Mouse (Mus musculus): ENCODE measurements around the gene Morn2. TPM values are rescaled to one million over a fixed set of nuclear protein-coding genes. Genes with fewer than 3 reads are reported as not detected.
"Not testable (repeated sequence)": the region's sequence is repeated elsewhere in the genome, so short reads cannot be mapped to it uniquely, and the experiment has no call there.

The Morn2 gene
- total RNA-seq (2015) (8.9 and 13.4 TPM in 2 replicates), total RNA-seq (2017) (7.1 and 14.9 TPM in 2 replicates)

- peak; percentile 98 for ATAC-seq (replicated peaks; ENCODE audit: poor library complexity)
Measured at GRCm38 (mm10) chr17:80290074-80290657, at the start of gene Morn2, which contains the start of gene Dhx57. Gene Morn2, plus strand, starts transcription at chr17:80290203. Gene Dhx57, minus strand, starts transcription at chr17:80290476.

- ATAC-seq (replicated peaks; ENCODE audit: poor library complexity): no peak
Measured at GRCm38 (mm10) chr17:80241594-80241993, 48.4 kb upstream of the Morn2 start.

- ATAC-seq (replicated peaks; ENCODE audit: poor library complexity): no peak
Measured at GRCm38 (mm10) chr17:80243116-80243515, 46.9 kb upstream of the Morn2 start.

GRCm38 (mm10) chr17:80252757-80253525, 37.1 kb upstream of the Morn2 start:
- ATAC-seq (replicated peaks; ENCODE audit: poor library complexity): peak; percentile 64

DNA sequence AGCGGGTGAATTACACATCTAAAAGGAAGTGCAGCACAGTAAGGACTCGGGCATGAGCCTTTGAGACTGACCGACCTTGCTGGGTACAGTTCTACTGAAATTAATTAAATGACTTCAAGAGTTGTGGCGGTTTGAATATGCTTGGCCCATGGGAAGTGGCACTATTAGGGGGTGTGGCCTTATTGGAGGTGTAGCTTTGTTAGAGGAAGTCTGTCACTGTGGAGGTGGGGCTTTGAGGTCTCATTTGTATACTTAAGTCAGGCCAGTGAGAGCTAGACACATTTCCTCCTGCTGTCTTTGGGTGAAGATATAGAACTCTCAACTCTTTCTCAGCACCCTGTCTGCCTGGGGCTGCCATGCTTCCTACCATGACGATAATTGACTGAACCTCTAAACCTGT, 35.6 kb upstream of the Morn2 start:
- ATAC-seq (replicated peaks; ENCODE audit: poor library complexity): no peak

- ATAC-seq (replicated peaks; ENCODE audit: poor library complexity): peak; percentile 23; the same call in 1 of the 2 replicates
Measured at GRCm38 (mm10) chr17:80255208-80255607, 34.8 kb upstream of the Morn2 start.

DNA sequence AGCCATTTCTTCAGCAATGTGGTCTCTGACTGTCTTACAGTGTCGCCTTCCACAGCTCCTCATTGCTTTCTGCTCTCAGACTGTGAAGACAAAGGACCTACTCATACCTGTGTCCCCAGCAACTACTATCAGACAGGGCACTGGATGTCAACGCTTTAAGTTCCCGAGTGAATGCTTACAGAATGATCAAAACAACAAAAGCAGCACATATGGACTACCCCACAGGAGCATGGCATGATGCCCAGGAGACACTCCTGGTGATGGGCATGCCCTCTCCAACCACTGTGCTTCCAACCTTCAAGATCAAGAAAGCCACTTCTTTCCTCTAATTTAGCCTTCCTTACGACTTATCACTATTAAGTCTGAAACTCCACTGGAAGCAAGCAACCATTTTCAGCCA, 22.9 kb upstream of the Morn2 start:
- ATAC-seq (replicated peaks; ENCODE audit: poor library complexity): no peak

- ATAC-seq (replicated peaks; ENCODE audit: poor library complexity): no peak
Measured at GRCm38 (mm10) chr17:80268151-80268550, 21.9 kb upstream of the Morn2 start.

GRCm38 (mm10) chr17:80270622-80271021, 19.4 kb upstream of the Morn2 start:
- not testable (repeated sequence) for ATAC-seq (replicated peaks; ENCODE audit: poor library complexity)

DNA sequence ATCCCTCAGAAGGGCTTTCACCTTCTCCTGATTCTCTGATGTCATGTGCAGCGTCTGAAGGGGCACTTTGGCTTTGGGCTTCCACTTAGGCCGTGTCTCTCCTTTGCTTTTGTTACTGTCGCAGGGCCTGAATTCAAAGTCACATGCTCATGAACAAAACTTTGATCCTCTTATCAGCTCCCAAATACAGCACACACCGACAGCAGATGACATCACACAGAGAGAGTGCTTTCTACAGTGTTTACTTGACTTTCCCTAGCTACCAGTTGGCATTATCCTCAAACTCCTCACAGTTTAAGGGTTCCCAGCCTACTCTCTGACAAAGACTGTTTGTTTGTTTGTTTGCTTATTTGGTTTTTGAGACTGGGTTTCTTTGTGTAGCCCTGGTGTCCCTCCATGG, 11.7 kb upstream of the Morn2 start:
- ATAC-seq (replicated peaks; ENCODE audit: poor library complexity): no peak

- ATAC-seq (replicated peaks; ENCODE audit: poor library complexity): no peak
Measured at GRCm38 (mm10) chr17:80279340-80280070, 10.5 kb upstream of the Morn2 start.

- peak; percentile 23; the same call in 1 of the 2 replicates for ATAC-seq (replicated peaks; ENCODE audit: poor library complexity)
Measured at GRCm38 (mm10) chr17:80284446-80284845, 5.6 kb upstream of the Morn2 start.

GRCm38 (mm10) chr17:80288012-80288411, 2.0 kb upstream of the Morn2 start:
- ATAC-seq (replicated peaks; ENCODE audit: poor library complexity): no peak

DNA sequence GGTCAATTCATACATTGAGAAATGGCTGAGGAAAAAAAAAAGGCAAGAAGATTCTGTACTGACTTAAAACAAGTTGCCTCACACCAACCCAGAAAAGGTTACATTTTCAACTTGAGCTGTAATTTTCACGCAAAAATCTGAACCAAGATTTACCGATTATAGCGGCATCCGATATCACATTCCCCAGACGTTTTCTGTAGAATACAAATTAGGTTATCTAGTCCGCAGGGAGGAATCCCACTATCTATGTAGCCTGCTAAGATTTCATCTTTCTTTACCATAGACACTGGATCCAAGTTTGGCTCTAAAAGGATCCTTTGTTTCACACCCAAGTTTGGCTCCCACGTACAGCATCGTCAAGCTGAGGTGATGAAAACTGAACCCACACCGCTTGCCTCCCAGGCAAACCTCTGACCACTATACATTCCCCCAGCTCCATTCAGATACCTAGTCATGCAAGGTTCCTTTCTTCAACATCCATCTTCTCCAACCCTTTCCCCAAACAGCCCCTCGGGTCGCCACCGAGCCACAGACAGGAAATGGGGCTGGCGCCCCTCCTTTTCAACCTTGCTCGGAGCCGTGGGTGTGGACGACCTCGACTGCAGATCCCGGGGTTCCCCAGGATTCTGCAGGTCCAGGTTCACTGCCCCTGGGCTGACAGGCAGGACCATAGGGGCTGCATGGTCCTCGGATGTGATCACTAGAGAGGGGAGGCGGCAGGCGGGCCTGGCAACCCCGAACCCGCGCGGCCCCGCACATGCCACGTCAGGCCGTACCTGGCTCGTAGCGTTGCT, 526 bp upstream of the Morn2 start:
- peak; percentile 6; the same call in 1 of the 2 replicates for ATAC-seq (replicated peaks; ENCODE audit: poor library complexity)

GRCm38 (mm10) chr17:80291148-80291547, 1.1 kb downstream of the Morn2 start:
- ATAC-seq (replicated peaks; ENCODE audit: poor library complexity): peak; percentile 59

GRCm38 (mm10) chr17:80295258-80295657, 5.3 kb downstream of the Morn2 start:
- ATAC-seq (replicated peaks; ENCODE audit: poor library complexity): 0 out of 2 replicates have a peak, but pooled peaks have one; percentile 52

DNA sequence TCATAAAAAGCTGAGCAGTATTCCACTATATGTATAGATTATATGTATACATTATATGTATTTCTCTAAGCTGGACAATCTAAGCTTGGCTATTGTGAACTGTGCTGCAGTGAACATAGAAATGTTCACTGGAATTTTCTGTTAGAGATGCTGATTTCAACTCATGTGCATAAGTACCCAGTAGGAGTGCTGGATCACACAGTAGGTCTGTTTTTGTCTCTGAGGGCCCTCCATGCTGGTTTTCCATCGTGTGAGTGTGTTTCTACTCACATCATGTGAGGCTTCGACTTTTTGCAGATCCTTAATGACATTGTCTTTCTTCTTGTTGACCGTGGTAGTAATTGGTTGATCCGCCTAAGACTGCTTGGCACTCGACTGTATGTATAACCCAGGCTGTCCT, 8.8 kb downstream of the Morn2 start:
- no peak for ATAC-seq (replicated peaks; ENCODE audit: poor library complexity)

- ATAC-seq (replicated peaks; ENCODE audit: poor library complexity): peak; percentile 48
Measured at GRCm38 (mm10) chr17:80307251-80307650, 17.2 kb downstream of the Morn2 start, which contains the start of gene Arhgef33. Gene Arhgef33, plus strand, starts transcription at chr17:80307407.

DNA sequence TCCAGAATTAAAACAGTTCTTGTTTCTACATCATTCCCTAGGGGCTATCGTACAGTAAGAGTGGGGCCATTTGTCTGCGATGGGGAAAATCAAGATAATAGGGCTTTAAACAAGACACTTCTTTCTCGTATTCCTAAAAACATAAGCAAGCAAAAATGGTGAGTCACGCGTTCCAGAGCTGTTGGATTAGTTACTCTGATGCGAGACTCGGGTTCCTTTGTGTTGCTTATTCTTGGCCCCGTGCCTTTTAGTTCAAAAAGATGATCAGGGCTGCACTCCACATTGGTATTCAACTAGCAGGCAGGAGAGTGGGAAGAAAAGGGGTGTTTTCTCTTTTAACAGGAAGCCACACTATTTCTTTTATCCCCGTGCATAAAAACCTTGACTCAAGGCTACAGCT, 21.8 kb downstream of the Morn2 start:
- ATAC-seq (replicated peaks; ENCODE audit: poor library complexity): no peak

DNA sequence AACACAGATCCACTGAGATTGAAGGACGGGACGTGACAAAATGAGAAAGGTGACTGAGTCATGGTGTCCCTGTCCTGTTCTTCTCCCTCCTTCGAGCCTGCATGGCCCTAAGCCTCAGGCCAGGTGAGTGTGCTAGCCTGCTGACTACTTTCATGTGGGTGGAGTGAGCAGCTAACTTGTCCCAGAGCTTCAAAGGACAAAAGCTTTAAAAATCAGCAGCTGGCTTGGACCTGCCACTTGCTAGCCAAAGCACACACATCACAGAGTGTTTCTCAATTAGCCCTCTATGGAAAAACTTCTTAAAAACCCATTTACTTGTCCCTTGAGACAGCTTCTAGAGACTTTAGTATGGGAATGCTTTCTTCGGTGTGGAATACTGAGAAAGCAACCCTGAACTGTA, 22.4 kb downstream of the Morn2 start:
- no peak for ATAC-seq (replicated peaks; ENCODE audit: poor library complexity)

- ATAC-seq (replicated peaks; ENCODE audit: poor library complexity): peak; percentile 42
Measured at GRCm38 (mm10) chr17:80322228-80322627, 32.2 kb downstream of the Morn2 start.

All from megakaryocyte progenitor cell, adult 5-6 weeks (primary cell).